Mouse (Mus musculus) liver, adult 10 weeks (tissue): ENCODE data around the gene Kif4. TPM values are rescaled to one million over a fixed set of nuclear protein-coding genes. Genes with fewer than 3 reads are reported as not detected.

Experiments
- polyA plus RNA-seq: library from polyadenylated mRNA; stranded (reverse); fragments of 350-450 nt; fragmentation: Illumina TruSeq; extraction: RNeasy Lipid Tissue Mini Kit (QIAGEN cat#74804); gene quantifications from one replicate; pipeline ENCODE4 v1.2.3, GENCODE M21; 2014; ENCODE audit warnings: low read depth, low replicate concordance

Gene Kif4
- 0.11 TPM for polyA plus RNA-seq

DNA sequence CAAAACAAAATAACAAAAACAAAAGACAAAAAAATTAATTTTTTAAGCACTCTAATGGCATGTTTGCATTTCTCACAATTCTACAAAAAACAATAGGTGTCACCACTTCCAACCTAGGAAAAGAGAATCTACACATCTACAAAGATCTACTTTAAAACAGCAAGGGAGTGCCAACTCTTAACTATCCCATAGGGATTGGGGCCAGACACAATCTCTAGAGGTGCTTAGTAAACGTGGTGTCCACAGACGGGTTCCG, at the start of gene Kif4:
TSS of gene Kif4 (plus strand) at position 192 of the 256 bp plus-strand sequence.

DNA sequence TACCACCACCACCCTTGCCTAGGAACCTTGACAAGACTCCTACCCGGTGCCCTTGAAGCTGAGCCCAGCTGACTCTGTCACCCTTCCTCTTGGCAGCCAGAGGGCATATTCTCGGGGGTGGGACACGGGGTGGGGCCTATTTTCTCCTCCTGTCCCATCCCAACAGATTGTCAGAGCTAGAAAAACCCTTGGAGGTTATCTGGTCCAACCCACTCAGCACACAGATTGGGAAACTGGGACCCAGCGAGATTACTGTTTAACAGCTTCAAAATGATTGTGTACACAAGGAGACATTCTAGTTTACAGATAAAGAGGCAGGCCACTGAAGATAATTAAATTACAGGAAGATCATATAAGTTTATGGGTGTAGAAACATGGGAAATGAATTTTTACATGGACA, 30.7 kb upstream of the Kif4 start, which contains the start of gene P2ry4:
TSS of gene P2ry4 (minus strand) at position 79 of the 400 bp plus-strand sequence.

GRCm38 (mm10) chrX:100605314-100605713, 20.2 kb upstream of the Kif4 start, which contains the start of gene Arr3:
Gene Arr3, plus strand, starts transcription at chrX:100605497.

GRCm38 (mm10) chrX:100625802-100626793, 561 bp downstream of the Kif4 start, which contains the start of gene Pdzd11:
Gene Pdzd11, minus strand, starts transcription at chrX:100626568.

DNA sequence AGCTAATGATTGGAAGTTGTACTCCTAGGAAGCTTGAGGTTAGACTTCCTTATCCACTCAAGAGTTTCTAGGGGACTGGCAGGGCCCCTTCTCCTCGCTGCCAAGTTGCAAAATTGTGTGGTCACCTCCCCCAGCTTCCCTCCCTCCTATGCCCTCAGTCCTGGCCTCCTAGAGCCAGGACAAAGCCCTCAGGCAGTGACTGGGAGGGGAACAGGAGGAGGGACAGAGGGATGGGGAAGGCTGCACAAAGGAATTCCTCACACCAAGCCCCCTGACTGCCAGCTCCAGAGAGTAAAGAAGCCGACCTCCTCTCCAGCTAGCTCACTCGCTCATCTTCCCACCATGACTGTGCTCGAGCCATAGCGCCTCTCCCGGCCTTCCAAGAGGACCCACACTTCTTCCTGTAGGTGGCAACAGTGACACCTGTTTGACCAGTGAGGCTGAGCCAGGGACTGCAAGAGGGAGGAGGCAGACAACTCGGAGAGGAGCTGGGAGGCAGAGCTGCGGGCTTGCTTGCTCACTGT, 104.2 kb downstream of the Kif4 start, which contains the start of gene Gdpd2:
TSS of gene Gdpd2 (plus strand) at position 209 of the 524 bp plus-strand sequence.

GRCm38 (mm10) chrX:100767181-100767884, 141.8 kb downstream of the Kif4 start, which contains the start of gene Dlg3:
Gene Dlg3, plus strand, starts transcription at chrX:100767722.

Other genes starting within 250 kb of the Kif4 start
- gene Otud6a, start 196.7 kb upstream of the Kif4 start, polyA plus RNA-seq: not detected
- gene Awat2, start 183.0 kb upstream of the Kif4 start, polyA plus RNA-seq: 0.58 TPM
- gene Igbp1, start 131.4 kb upstream of the Kif4 start, polyA plus RNA-seq: 59.4 TPM
- gene Dgat2l6, start 100.9 kb upstream of the Kif4 start, polyA plus RNA-seq: not detected
- not detected for gene Awat1, start 53.5 kb upstream of the Kif4 start, polyA plus RNA-seq
- gene P2ry4, start 30.9 kb upstream of the Kif4 start, polyA plus RNA-seq: 7.3 TPM
- gene Arr3, start 20.2 kb upstream of the Kif4 start, polyA plus RNA-seq: not detected
- gene Pdzd11, start 831 bp downstream of the Kif4 start, polyA plus RNA-seq: 36.3 TPM
- gene Gdpd2, start 104.1 kb downstream of the Kif4 start, polyA plus RNA-seq: not detected
- 15.3 TPM for gene Dlg3, start 142.0 kb downstream of the Kif4 start, polyA plus RNA-seq